Mouse (Mus musculus): ENCODE data around the gene Col6a4. TPM values are rescaled to one million over a fixed set of nuclear protein-coding genes. Genes with fewer than 3 reads are reported as not detected.

Col6a4 gene
- not detected for total RNA-seq (2023)

DNA sequence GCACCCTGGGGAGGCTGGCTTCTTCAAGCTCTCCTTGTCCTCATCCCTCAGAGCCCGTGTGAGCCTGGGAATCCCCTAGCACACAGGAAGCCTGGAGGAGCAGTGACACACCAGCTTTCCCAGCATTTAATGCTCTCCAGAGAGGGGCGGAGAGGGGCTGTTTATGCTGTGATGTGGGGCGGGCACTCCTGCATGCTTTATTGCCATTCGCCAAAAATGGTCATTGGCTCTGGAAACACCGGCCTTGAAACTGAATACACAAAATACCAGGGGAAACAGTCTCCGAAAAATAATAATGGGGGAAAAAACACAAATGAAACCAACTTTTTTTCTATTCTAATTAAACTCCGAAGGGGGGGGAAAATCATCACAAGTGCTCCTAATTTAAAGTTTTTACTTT, at the start of gene Col6a4:
TSS of gene Col6a4 (minus strand) at position 101 of the 400 bp plus-strand sequence.

GRCm38 (mm10) chr9:105960533-105960932, 136.1 kb downstream of the Col6a4 start, which contains the start of gene Col6a5:
Col6a5 (minus strand) TSS chr9:105960643.

Other genes with a start within 250 kb of the Col6a4 start
- not detected for gene Col6a5, start 136.1 kb downstream of the Col6a4 start, total RNA-seq (2023)
- 1 to 10 TPM; 7.3 to 8.3 TPM for gene Glyctk, start 61.4 kb upstream of the Col6a4 start, total RNA-seq (2023)
- gene Wdr82, start 74.1 kb upstream of the Col6a4 start, total RNA-seq (2023): 100 to 1,000 TPM; 111 to 126 TPM
- gene Ppm1m, start 103.0 kb upstream of the Col6a4 start, total RNA-seq (2023): 100 to 1,000 TPM in 1 of 2 experiments, 10 to 100 TPM in 1; 93.6 to 103 TPM
- 10 to 100 TPM; 74.4 to 75.5 TPM for gene Twf2, start 106.3 kb upstream of the Col6a4 start, total RNA-seq (2023)
- 100 to 1,000 TPM; 158 to 171 TPM for gene Tlr9, start 125.8 kb upstream of the Col6a4 start, total RNA-seq (2023)
- 10 to 100 TPM; 44.0 to 54.8 TPM for gene Alas1, start 151.9 kb upstream of the Col6a4 start, total RNA-seq (2023)
- 1 to 10 TPM; 2.6 to 5.6 TPM for gene Poc1a, start 184.3 kb upstream of the Col6a4 start, total RNA-seq (2023)